Mouse (Mus musculus) liver, embryonic 14.5 days (tissue): ENCODE results near the gene Adgrl3.

ENCODE experiments used
- CTCF ChIP-seq: IDR thresholded peaks from 2 replicates; pipeline ENCODE4 v1.5.1; 2016; ENCODE audit warnings: antibody characterized with exemption, low read depth, control low read depth
- EP300 ChIP-seq: IDR thresholded peaks from 2 replicates; pipeline ENCODE4 v1.6.1; 2016; ENCODE audit warnings: antibody characterized with exemption, low read depth

- TF ChIP-seq CTCF = no peak
- TF ChIP-seq EP300 = no peak
Observed at GRCm38 (mm10) chr5:81790710-81791109, 770.8 kb downstream of the Adgrl3 start.
